Mouse (Mus musculus) myocyte (in vitro differentiated cells): ENCODE measurements around the gene Vps72.

Source experiments
- CEBPB ChIP-seq: IDR thresholded peaks from 2 replicates; pipeline ENCODE4 v1.6.1; 2011; ENCODE audit warnings: mild to moderate bottlenecking, moderate library complexity; ENCODE audit not compliant: poor library complexity, insufficient read depth, severe bottlenecking
- E2F4 ChIP-seq: IDR thresholded peaks from one replicate; pipeline ENCODE4 v1.6.1; 2011; ENCODE audit warnings: mild to moderate bottlenecking, control low read depth, moderate library complexity; ENCODE audit not compliant: insufficient read depth
- MAX ChIP-seq: IDR thresholded peaks from one replicate; pipeline ENCODE4 v1.6.1; 2011; ENCODE audit warnings: low read depth, mild to moderate bottlenecking, control low read depth
- MYOD1 ChIP-seq, 3 experiments: IDR thresholded peaks; one replicate each; pipeline ENCODE4 v1.6.1; 2011; ENCODE audit warnings: control low read depth in 2 of 3, low read depth in 2 of 3, mild to moderate bottlenecking in 2 of 3, moderate library complexity in 1 of 3; ENCODE audit not compliant: insufficient read length in 2 of 3, control insufficient read depth in 1 of 3
- MYOG ChIP-seq, 3 experiments: IDR thresholded peaks; one replicate each; pipeline ENCODE4 v1.6.1; 2011; ENCODE audit warnings: control low read depth in 2 of 3, low read depth in 2 of 3, mild to moderate bottlenecking in 2 of 3; ENCODE audit not compliant: insufficient read length in 2 of 3, control insufficient read depth in 1 of 3, insufficient read depth in 1 of 3
- POLR2A ChIP-seq: IDR thresholded peaks from one replicate; pipeline ENCODE4 v1.6.1; 2011; ENCODE audit warnings: low read depth, mild to moderate bottlenecking, control low read depth, moderate library complexity; ENCODE audit not compliant: insufficient read length
- POLR2AphosphoS2 ChIP-seq: IDR thresholded peaks from one replicate; pipeline ENCODE4 v1.6.1; 2011; ENCODE audit warnings: low read depth, control low read depth; ENCODE audit not compliant: insufficient read length
- SRF ChIP-seq: IDR thresholded peaks from one replicate; pipeline ENCODE4 v1.6.1; 2011; ENCODE audit warnings: low read depth; ENCODE audit not compliant: control insufficient read depth, insufficient read length
- TCF12 ChIP-seq: IDR thresholded peaks from one replicate; pipeline ENCODE4 v1.6.1; 2011; ENCODE audit warnings: mild to moderate bottlenecking, control low read depth; ENCODE audit not compliant: poor library complexity, insufficient read depth, severe bottlenecking
- USF1 ChIP-seq: IDR thresholded peaks from one replicate; pipeline ENCODE4 v1.6.1; 2011; ENCODE audit warnings: low read depth, mild to moderate bottlenecking, control low read depth, moderate library complexity

- no peak for TF ChIP-seq POLR2A
- TF ChIP-seq MYOD1 (IDR thresholded peaks at IDR 0.05; ENCODE audit: control insufficient read depth in 1 of 3, insufficient read length in 2 of 3, low read depth in 2 of 3), result no peak
- TF ChIP-seq MAX, result no peak
- TF ChIP-seq USF1, result no peak
- TF ChIP-seq SRF, result no peak
- no peak for TF ChIP-seq MYOG (IDR thresholded peaks at IDR 0.05; ENCODE audit: control insufficient read depth in 1 of 3, insufficient read depth in 1 of 3, insufficient read length in 2 of 3, low read depth in 2 of 3)
- TF ChIP-seq CEBPB, result no peak
- TF ChIP-seq TCF12, result no peak
- no peak for TF ChIP-seq POLR2AphosphoS2
- TF ChIP-seq E2F4, result no peak
These were observed 60.3 kb downstream of the Vps72 start for GRCm38 (mm10) chr3:95171105-95171504.
